Mouse (Mus musculus) kidney, postnatal 0 days (tissue): Measurements from ENCODE around the gene Cenph. TPM values are rescaled to one million over a fixed set of nuclear protein-coding genes. Genes with fewer than 3 reads are reported as not detected.

Experiments
- ATAC-seq: fragments of 200-750 bp; cut with Nextera tagmentation; replicated peaks from 2 replicates; pipeline ENCODE4 v1.8.0; 2017; ENCODE audit warnings: low read depth, moderate number of reproducible peaks, moderate TSS enrichment, moderate library complexity; ENCODE audit not compliant: low FRiP score
- DNase-seq: peaks from one replicate; pipeline ENCODE4 v3.0.0-alpha.2; 2016; ENCODE audit warnings: low spot score
- H3K27ac ChIP-seq: fragments of 300-500 bp; sonication (generic); 2 replicates; pipeline ENCODE4 v1.5.1; 2014; ENCODE audit warnings: mild to moderate bottlenecking
- H3K27me3 ChIP-seq: fragments of 300-500 bp; sonication (generic); 2 replicates; pipeline ENCODE4 v1.6.1; 2014; ENCODE audit warnings: low read length, mixed read lengths; ENCODE audit not compliant: insufficient read depth
- H3K36me3 ChIP-seq: fragments of 300-500 bp; sonication (generic); 2 replicates; pipeline ENCODE4 v1.6.1; 2014; ENCODE audit warnings: low read length, mixed read lengths; ENCODE audit not compliant: insufficient read depth
- H3K4me1 ChIP-seq: fragments of 300-500 bp; sonication (generic); replicated peaks from 2 replicates; pipeline ENCODE4 v1.6.1; 2014; ENCODE audit warnings: antibody characterized with exemption, low read length, mixed read lengths; ENCODE audit not compliant: insufficient read depth
- H3K4me2 ChIP-seq: fragments of 300-500 bp; sonication (generic); 2 replicates; pipeline ENCODE4 v1.6.1; 2014; ENCODE audit warnings: mild to moderate bottlenecking, low read length, moderate library complexity, mixed read lengths
- H3K4me3 ChIP-seq: fragments of 300-500 bp; sonication (generic); replicated peaks from 2 replicates; pipeline ENCODE4 v1.5.1; 2014; ENCODE audit warnings: low read depth, low read length
- H3K9ac ChIP-seq: fragments of 300-500 bp; sonication (generic); 2 replicates; pipeline ENCODE4 v1.6.1; 2014; ENCODE audit warnings: low read depth, low read length
- H3K9me3 ChIP-seq: fragments of 300-500 bp; sonication (generic); replicated peaks from 2 replicates; pipeline ENCODE4 v1.6.1; 2016; ENCODE audit warnings: low read length, inconsistent platforms, mixed read lengths
- CTCF ChIP-seq: IDR thresholded peaks from 2 replicates; pipeline ENCODE4 v1.5.1; 2016; ENCODE audit warnings: antibody characterized with exemption, low read depth, mild to moderate bottlenecking, moderate library complexity
- WGBS: fragments of 180-500 bp; shearing (Covaris S2); extraction: QIAGEN DNeasy Blood & Tissue Kit; methylation state at CpG from one replicate; pipeline ENCODE4 v1.1.7; 2014; 5-methylcytosine and 5-hydroxymethylcytosine counted together
- polyA plus RNA-seq: library from polyadenylated mRNA; unstranded; fragments of >200 nt; fragmentation: Nextera tagmentation; extraction: Ambion mirVana; gene quantifications from 2 replicates; pipeline ENCODE4 v1.2.1, GENCODE M21; 2015

Cenph gene
- polyA plus RNA-seq, 1 experiment from 2014 or later, result 20.9 TPM

- H3K36me3 ChIP-seq, result no peaks in the 10 kb centered on the region
- no peaks in the 10 kb centered on the region for H3K27me3 ChIP-seq
- no peak overlapping the region for H3K27ac ChIP-seq
- H3K9ac ChIP-seq, result no peak overlapping the region
- H3K9me3 ChIP-seq, result no peaks in the 10 kb centered on the region
- ATAC-seq, result no peak
- no peak overlapping the region for H3K4me2 ChIP-seq
- WGBS, result 93% methylated on average over 8 of the region's 8 CpGs
- no peak for DNase-seq
- H3K4me3 ChIP-seq, result no peak overlapping the region
- no peaks in the 10 kb centered on the region for H3K4me1 ChIP-seq
- TF ChIP-seq CTCF, result no peak
Measured at GRCm38 (mm10) chr13:100752529-100752928, 23.2 kb downstream of the Cenph start.

GRCm38 (mm10) chr13:100751402-100751801 lies 24.3 kb downstream of the Cenph start:
- no peaks in the 10 kb centered on the region for H3K9me3 ChIP-seq
- TF ChIP-seq CTCF, result no peak
- H3K4me1 ChIP-seq, result no peaks in the 10 kb centered on the region
- H3K27me3 ChIP-seq, result no peaks in the 10 kb centered on the region
- no peak overlapping the region for H3K27ac ChIP-seq
- ATAC-seq (no peak), DNase-seq (no peak)
- no peak overlapping the region for H3K4me3 ChIP-seq
- no peak overlapping the region for H3K4me2 ChIP-seq
- WGBS, result 75% methylated on average over 3 of the region's 3 CpGs
- no peaks in the 10 kb centered on the region for H3K36me3 ChIP-seq
- H3K9ac ChIP-seq, result no peak overlapping the region

- no peak overlapping the region for H3K4me3 ChIP-seq
- H3K9ac ChIP-seq, result no peak overlapping the region
- H3K4me1 ChIP-seq, result no peaks in the 10 kb centered on the region
- no peaks in the 10 kb centered on the region for H3K9me3 ChIP-seq
- TF ChIP-seq CTCF, result no peak
- ATAC-seq (no peak), DNase-seq (peak; percentile 24)
- WGBS, result 57% methylated on average over 5 of the region's 5 CpGs
- H3K27ac ChIP-seq, result no peak overlapping the region
- no peaks in the 10 kb centered on the region for H3K27me3 ChIP-seq
- H3K36me3 ChIP-seq, result no peaks in the 10 kb centered on the region
- H3K4me2 ChIP-seq, result no peak overlapping the region
Measured at GRCm38 (mm10) chr13:100750799-100751198, 24.9 kb downstream of the Cenph start.

GRCm38 (mm10) chr13:100748638-100749037 lies 27.1 kb downstream of the Cenph start:
- Histone ChIP-seq H3K36me3 (no peaks in the 10 kb centered on the region), H3K9ac (no peak overlapping the region), H3K9me3 (no peaks in the 10 kb centered on the region), H3K4me2 (no peak overlapping the region), H3K27me3 (no peaks in the 10 kb centered on the region), H3K27ac (no peak overlapping the region), H3K4me1 (no peaks in the 10 kb centered on the region), H3K4me3 (no peak overlapping the region)
- WGBS, result 61% methylated on average over 8 of the region's 8 CpGs
- DNase-seq (no peak), ATAC-seq (no peak)
- no peak for TF ChIP-seq CTCF

- 88% methylated on average over 3 of the region's 3 CpGs for WGBS
- H3K4me1 ChIP-seq, result 0 out of 2 replicates have a peak, but pooled peaks cover 5% of the 10 kb centered on the region
- H3K27me3 ChIP-seq, result no peaks in the 10 kb centered on the region
- no peaks in the 10 kb centered on the region for H3K36me3 ChIP-seq
- no peaks in the 10 kb centered on the region for H3K9me3 ChIP-seq
- H3K27ac ChIP-seq, result no peak overlapping the region
- no peak overlapping the region for H3K9ac ChIP-seq
- H3K4me2 ChIP-seq, result no peak overlapping the region
- DNase-seq, result no peak
- no peak for TF ChIP-seq CTCF
- no peak for ATAC-seq
- no peak overlapping the region for H3K4me3 ChIP-seq
Measured at GRCm38 (mm10) chr13:100746090-100746489, 29.6 kb downstream of the Cenph start.

- Histone ChIP-seq H3K9ac (peak within 1 kb of the TSS; percentile 75), H3K4me2 (peak within 1 kb of the TSS; percentile 59), H3K27me3 (no peaks in the 10 kb centered on the region), H3K9me3 (no peaks in the 10 kb centered on the region), H3K4me3 (peak within 1 kb of the TSS; percentile 78), H3K4me1 (0 out of 2 replicates have a peak, but pooled peaks cover 5% of the 10 kb centered on the region), H3K27ac (peak within 1 kb of the TSS; percentile 96), H3K36me3 (no peaks in the 10 kb centered on the region)
- DNase-seq, result peak; percentile 98
- peak; percentile 14; the same call in 1 of the 2 replicates for TF ChIP-seq CTCF
- under 1% methylated on average over 52 of the region's 52 CpGs for WGBS
- ATAC-seq, result peak; percentile 95
Measured at GRCm38 (mm10) chr13:100744036-100744744, 31.5 kb downstream of the Cenph start, which contains the start of gene Mrps36. Mrps36 (minus strand) TSS chr13:100744659.
